Mouse (Mus musculus) MEL (cell line): ENCODE measurements around the gene AC124108.1. TPM values are rescaled to one million over a fixed set of nuclear protein-coding genes. Genes with fewer than 3 reads are reported as not detected.
A peak's percentile ranks its signal among the peaks of the same experiment; 100 is the strongest.

Source experiments
- DNase-seq: peaks from one replicate; pipeline ENCODE4 v3.0.0; 2011; ENCODE audit warnings: low read depth, low spot score
- H3K27ac ChIP-seq: 2 replicates; pipeline ENCODE4 v1.5.1; 2012; ENCODE audit warnings: low read depth, mild to moderate bottlenecking, control low read depth, low read length, moderate library complexity; ENCODE audit not compliant: control insufficient read depth
- H3K27me3 ChIP-seq, 2 experiments: fragments of 150-350 bp in 1 of 2; sonication (generic) in 1 of 2; 2 replicates each; pipeline ENCODE4 v1.6.1; 2012; ENCODE audit warnings: low read length in 2 of 2, mild to moderate bottlenecking in 2 of 2, improper control_type of control experiment in 1 of 2, moderate library complexity in 1 of 2; ENCODE audit not compliant: insufficient read depth in 2 of 2, control insufficient read depth in 1 of 2
- H3K36me3 ChIP-seq, 2 experiments: 2 replicates each; pipeline ENCODE4 v1.6.1; 2012 to 2014; ENCODE audit warnings: low read length in 2 of 2, improper control_type of control experiment in 1 of 2, inconsistent platforms in 1 of 2, mild to moderate bottlenecking in 1 of 2; ENCODE audit not compliant: insufficient read depth in 2 of 2, control insufficient read depth in 1 of 2
- H3K4me1 ChIP-seq, 2 experiments: fragments of 150-350 bp in 1 of 2; sonication (generic) in 1 of 2; 2 replicates each; pipeline ENCODE4 v1.6.1; 2012; ENCODE audit warnings: low read length in 2 of 2, improper control_type of control experiment in 1 of 2, mild to moderate bottlenecking in 1 of 2; ENCODE audit not compliant: insufficient read depth in 2 of 2, control insufficient read depth in 1 of 2
- H3K4me3 ChIP-seq, 2 experiments: fragments of 150-350 bp in 1 of 2; sonication (generic) in 1 of 2; 2 replicates each; pipeline ENCODE4 v1.5.1; 2012; ENCODE audit warnings: low read depth in 2 of 2, low read length in 2 of 2, mild to moderate bottlenecking in 2 of 2, moderate library complexity in 2 of 2, control low read depth in 1 of 2, improper control_type of control experiment in 1 of 2; ENCODE audit not compliant: control insufficient read depth in 1 of 2, insufficient read depth in 1 of 2
- H3K79me2 ChIP-seq: 2 replicates; pipeline ENCODE4 v1.6.1; 2012; ENCODE audit warnings: mild to moderate bottlenecking, low read length, moderate library complexity; ENCODE audit not compliant: control insufficient read depth, poor library complexity, insufficient read depth
- H3K9ac ChIP-seq: 2 replicates; pipeline ENCODE4 v1.6.1; 2012; ENCODE audit warnings: low read depth, mild to moderate bottlenecking, control low read depth, low read length, moderate library complexity; ENCODE audit not compliant: control insufficient read depth, poor library complexity, severe bottlenecking
- H3K9me3 ChIP-seq: fragments of 150-350 bp; sonication (generic); replicated peaks from 2 replicates; pipeline ENCODE4 v1.6.1; 2012; ENCODE audit warnings: mild to moderate bottlenecking, low read length, improper control_type of control experiment, moderate library complexity; ENCODE audit not compliant: insufficient read depth
- CHD1 ChIP-seq: IDR thresholded peaks from 2 replicates; pipeline ENCODE4 v1.6.1; 2012; ENCODE audit warnings: low read depth, mild to moderate bottlenecking, inconsistent platforms, low read length, improper control_type of control experiment
- CHD2 ChIP-seq: IDR thresholded peaks from 2 replicates; pipeline ENCODE4 v1.6.1; 2011; ENCODE audit warnings: low read length, improper control_type of control experiment
- CTCF ChIP-seq, 3 experiments: IDR thresholded peaks in 2 of 3; conservative IDR thresholded peaks in 1 of 3; 2 replicates each; pipeline ENCODE4 v1.5.1; 2011 to 2012; ENCODE audit warnings: low read length in 3 of 3, low read depth in 2 of 3, mild to moderate bottlenecking in 2 of 3, improper control_type of control experiment in 1 of 3, inconsistent platforms in 1 of 3, mixed read lengths in 1 of 3, moderate library complexity in 1 of 3; ENCODE audit not compliant: control insufficient read depth in 1 of 3, insufficient read depth in 1 of 3, poor library complexity in 1 of 3, severe bottlenecking in 1 of 3
- ELF1 ChIP-seq: IDR thresholded peaks from 2 replicates; pipeline ENCODE4 v1.6.1; 2014; ENCODE audit warnings: low read depth, mild to moderate bottlenecking, inconsistent platforms, low read length, improper control_type of control experiment, moderate library complexity
- ETS1 ChIP-seq: IDR thresholded peaks from 2 replicates; pipeline ENCODE4 v1.6.1; 2012; ENCODE audit warnings: low read depth, mild to moderate bottlenecking, inconsistent platforms, low read length, improper control_type of control experiment, moderate library complexity
- GABPA ChIP-seq: IDR thresholded peaks from 2 replicates; pipeline ENCODE4 v1.6.1; 2012; ENCODE audit warnings: low read depth, mild to moderate bottlenecking, inconsistent platforms, low read length, improper control_type of control experiment, moderate library complexity
- HCFC1 ChIP-seq: IDR thresholded peaks from 2 replicates; pipeline ENCODE4 v1.6.1; 2012; ENCODE audit warnings: low read depth, mild to moderate bottlenecking, inconsistent platforms, low read length, improper control_type of control experiment, moderate library complexity
- JUND ChIP-seq: IDR thresholded peaks from 2 replicates; pipeline ENCODE4 v1.6.1; 2011; ENCODE audit warnings: low read depth, mild to moderate bottlenecking, improper control_type of control experiment, low read length
- MAX ChIP-seq: IDR thresholded peaks from 2 replicates; pipeline ENCODE4 v1.6.1; 2011; ENCODE audit warnings: low read length, improper control_type of control experiment
- MEF2A ChIP-seq: IDR thresholded peaks from 2 replicates; pipeline ENCODE4 v1.6.1; 2014; ENCODE audit warnings: low read depth, mild to moderate bottlenecking, inconsistent platforms, low read length, improper control_type of control experiment; ENCODE audit not compliant: poor library complexity, insufficient replicate concordance, severe bottlenecking; ENCODE audit errors: extremely low read depth
- MXI1 ChIP-seq: IDR thresholded peaks from 2 replicates; pipeline ENCODE4 v1.6.1; 2011; ENCODE audit warnings: mild to moderate bottlenecking, low read depth, low read length, improper control_type of control experiment
- MYB ChIP-seq: IDR thresholded peaks from 2 replicates; pipeline ENCODE4 v1.6.1; 2011; ENCODE audit warnings: mild to moderate bottlenecking, low read depth, low read length, improper control_type of control experiment
- MYC ChIP-seq: IDR thresholded peaks from 2 replicates; pipeline ENCODE4 v1.6.1; 2011; ENCODE audit warnings: low read depth, mild to moderate bottlenecking, low read length, improper control_type of control experiment, moderate library complexity
- NELFE ChIP-seq: IDR thresholded peaks from 2 replicates; pipeline ENCODE4 v1.6.1; 2011; ENCODE audit warnings: low read depth, low read length, improper control_type of control experiment
- NRF1 ChIP-seq: IDR thresholded peaks from 2 replicates; pipeline ENCODE4 v1.6.1; 2014; ENCODE audit warnings: low read depth, mild to moderate bottlenecking, inconsistent platforms, low read length, improper control_type of control experiment, moderate library complexity; ENCODE audit not compliant: poor library complexity, insufficient read depth, severe bottlenecking
- POLR2A ChIP-seq, 2 experiments: IDR thresholded peaks; 2 replicates each; pipeline ENCODE4 v1.6.1; 2011 to 2012; ENCODE audit warnings: low read length in 2 of 2, mild to moderate bottlenecking in 2 of 2, control low read depth in 1 of 2, improper control_type of control experiment in 1 of 2, low read depth in 1 of 2, moderate library complexity in 1 of 2; ENCODE audit not compliant: control insufficient read depth in 1 of 2, insufficient read depth in 1 of 2, poor library complexity in 1 of 2
- POLR2AphosphoS5 ChIP-seq: IDR thresholded peaks from 2 replicates; pipeline ENCODE4 v1.6.1; 2012; ENCODE audit warnings: low read depth, borderline replicate concordance, mild to moderate bottlenecking, inconsistent platforms, low read length, moderate library complexity, mixed read lengths
- RAD21 ChIP-seq: IDR thresholded peaks from 2 replicates; pipeline ENCODE4 v1.6.1; 2011; ENCODE audit warnings: mild to moderate bottlenecking, low read depth, low read length, improper control_type of control experiment
- RCOR1 ChIP-seq: IDR thresholded peaks from 2 replicates; pipeline ENCODE4 v1.6.1; 2012; ENCODE audit warnings: low read depth, mild to moderate bottlenecking, inconsistent platforms, low read length, improper control_type of control experiment
- SIN3A ChIP-seq: IDR thresholded peaks from 2 replicates; pipeline ENCODE4 v1.6.1; 2012; ENCODE audit warnings: low read length, improper control_type of control experiment, inconsistent platforms
- SMC3 ChIP-seq: IDR thresholded peaks from 2 replicates; pipeline ENCODE4 v1.6.1; 2011; ENCODE audit warnings: low read depth, low read length, improper control_type of control experiment
- TBP ChIP-seq: IDR thresholded peaks from 2 replicates; pipeline ENCODE4 v1.8.0; 2011; ENCODE audit warnings: low read depth, low read length, improper control_type of control experiment
- UBTF ChIP-seq: IDR thresholded peaks from 2 replicates; pipeline ENCODE4 v1.6.1; 2012; ENCODE audit warnings: low read depth, mild to moderate bottlenecking, inconsistent platforms, low read length, improper control_type of control experiment, moderate library complexity, borderline replicate concordance; ENCODE audit not compliant: insufficient read depth
- USF1 ChIP-seq: IDR thresholded peaks from 2 replicates; pipeline ENCODE4 v1.6.1; 2014; ENCODE audit warnings: low read depth, mild to moderate bottlenecking, inconsistent platforms, low read length, improper control_type of control experiment, moderate library complexity
- USF2 ChIP-seq, 2 experiments: IDR thresholded peaks; 2 replicates each; pipeline ENCODE4 v1.6.1; 2011 to 2012; ENCODE audit warnings: improper control_type of control experiment in 2 of 2, low read length in 2 of 2, borderline replicate concordance in 1 of 2, inconsistent platforms in 1 of 2, low read depth in 1 of 2, mild to moderate bottlenecking in 1 of 2; ENCODE audit not compliant: insufficient read depth in 1 of 2
- ZC3H11A ChIP-seq: IDR thresholded peaks from 2 replicates; pipeline ENCODE4 v1.6.1; 2012; ENCODE audit warnings: low read depth, mild to moderate bottlenecking, inconsistent platforms, low read length, improper control_type of control experiment
- ZKSCAN1 ChIP-seq: IDR thresholded peaks from 2 replicates; pipeline ENCODE4 v1.6.1; 2012; ENCODE audit warnings: low read depth, mild to moderate bottlenecking, inconsistent platforms, low read length, improper control_type of control experiment, moderate library complexity
- ZMIZ1 ChIP-seq: IDR thresholded peaks from 2 replicates; pipeline ENCODE4 v1.6.1; 2012; ENCODE audit warnings: low read depth, mild to moderate bottlenecking, inconsistent platforms, low read length, improper control_type of control experiment, moderate library complexity
- ZNF384 ChIP-seq: IDR thresholded peaks from 2 replicates; pipeline ENCODE4 v1.6.1; 2012; ENCODE audit warnings: low read depth, mild to moderate bottlenecking, inconsistent platforms, low read length, improper control_type of control experiment
- polyA plus RNA-seq, 2 experiments: library from polyadenylated mRNA; stranded (reverse) in 1 of 2; unstranded in 1 of 2; fragments of >175 nt in 1 of 2; fragments of >200 nt in 1 of 2; gene quantifications; 2 replicates each; pipeline versions ENCODE4 v1.2.1 to v1.2.4; 2012; ENCODE audit warnings: low replicate concordance in 2 of 2, low read depth in 1 of 2; ENCODE audit not compliant: insufficient read length in 2 of 2, insufficient read depth in 1 of 2, missing spikeins in 1 of 2
- total RNA-seq: library from RNA; depleted of rRNA; stranded (reverse); fragments of 300-350 nt; gene quantifications from 2 replicates; pipeline ENCODE4 v1.2.3, GENCODE M21; 2012

AC124108.1 gene
- total and polyA plus RNA-seq, 3 experiments, result not detected

GRCm38 (mm10) chr1:132155737-132156136, 35.5 kb upstream of the AC124108.1 start:
- no peaks in the 10 kb centered on the region for H3K9me3 ChIP-seq
- H3K4me3 ChIP-seq, result peak overlapping the region in 1 of 2 experiments; percentile 4; a peak in 2 of 4 replicates
- no peaks in the 10 kb centered on the region; a peak in 1 of 4 replicates for H3K36me3 ChIP-seq
- H3K79me2 ChIP-seq, result no peaks in the 10 kb centered on the region
- TF ChIP-seq ELF1 (peak; percentile 63; the same call in 1 of the 2 replicates), USF2 (IDR thresholded peaks at IDR 0.05; ENCODE audit: borderline replicate concordance in 1 of 2, insufficient read depth in 1 of 2, low read depth in 1 of 2, low read length in 2 of 2) (no peak), NRF1 (no peak), ETS1 (no peak; the same call in 1 of the 2 replicates), ZMIZ1 (no peak), SMC3 (peak; percentile 96), SIN3A (peak; percentile 46; the same call in 1 of the 2 replicates), MYB (no peak), POLR2A (IDR thresholded peaks at IDR 0.05; ENCODE audit: control insufficient read depth in 1 of 2, insufficient read depth in 1 of 2, low read depth in 1 of 2, low read length in 2 of 2, poor library complexity in 1 of 2) (no peak), ZKSCAN1 (no peak), JUND (peak; percentile 77; the same call in 1 of the 2 replicates), USF1 (no peak), MYC (no peak), ZNF384 (peak; percentile 92), CHD1 (no peak), GABPA (no peak), CHD2 (no peak), ZC3H11A (peak; percentile 90), TBP (no peak), MAX (no peak), UBTF (no peak), RCOR1 (no peak), MXI1 (no peak), HCFC1 (peak; percentile 37; the same call in 1 of the 2 replicates), NELFE (no peak), CTCF (IDR thresholded peaks at IDR 0.05 in 2 of 3, conservative IDR thresholded peaks at IDR 0.05 in 1 of 3; ENCODE audit: control insufficient read depth in 1 of 3, insufficient read depth in 1 of 3, low read depth in 2 of 3, low read length in 3 of 3, poor library complexity in 1 of 3, severe bottlenecking in 1 of 3) (peak; percentile 93 to 99 (median 95)), RAD21 (peak; percentile 96), POLR2AphosphoS5 (no peak), MEF2A (no peak)
- H3K27me3 ChIP-seq, result peaks cover 2 to 4% of the 10 kb centered on the region in 2 experiments; a peak in 3 of 4 replicates
- H3K27ac ChIP-seq, result no peak overlapping the region
- H3K4me1 ChIP-seq, result no peaks in the 10 kb centered on the region
- DNase-seq, result peak; percentile 90
- H3K9ac ChIP-seq, result no peak overlapping the region
